17 mouse cellular contexts compared by ENCODE assay signal in genomic region chr5:92144954-92145708, GRCm38 (mm10). TPM values are rescaled to one million over a fixed set of nuclear protein-coding genes. Genes with fewer than 3 reads are reported as not detected.
A peak's percentile ranks its signal among the peaks of the same experiment; 100 is the strongest.
DNase-seq lines count a peak whose midpoint lies in the region; ATAC-seq lines count a peak whose summit lies in the region.
"Had no signal": no experiment of that assay in that cellular context is flagged by ENCODE, and none has a peak within 500 bp of the region (broad histone marks: within the 10 kb centered on the region; RNA-seq: fewer than 3 reads in every experiment).

No protein-coding gene starts in this region.

- ATAC-seq in frontal cortex, adult (ENCODE audit: low TSS enrichment): peak; percentile 35; the same call in 1 of the 2 replicates
- ATAC-seq in intestine, embryonic 14.5 days (replicated peaks; ENCODE audit: low FRiP score, low TSS enrichment, low read depth): no peak
- no peak for ATAC-seq in midbrain, embryonic 13.5 days
- ATAC-seq: hindbrain, embryonic 16.5 days had no signal

- H3K36me3 ChIP-seq in intestine, embryonic 14.5 days (ENCODE audit: control insufficient read depth, insufficient read depth, low read length): no peaks in the 10 kb centered on the region
- H3K36me3 ChIP-seq in megakaryocyte, embryonic 14.5 days (replicated peaks; ENCODE audit: low read length): peaks cover 41% of the 10 kb centered on the region
- no peaks in the 10 kb centered on the region for H3K36me3 ChIP-seq in midbrain, embryonic 13.5 days
- H3K36me3 ChIP-seq: kidney, embryonic 15.5 days had no signal

- no peaks in the 10 kb centered on the region for H3K9me3 ChIP-seq in intestine, embryonic 14.5 days (ENCODE audit: control insufficient read depth, low read length)
- H3K9me3 ChIP-seq in megakaryocyte, embryonic 14.5 days: peaks cover 3% of the 10 kb centered on the region; the same call in 1 of the 2 replicates
- no peaks in the 10 kb centered on the region for H3K9me3 ChIP-seq in midbrain, embryonic 13.5 days
- H3K9me3 ChIP-seq: forebrain, embryonic 12.5 days; G1E; kidney, embryonic 15.5 days had no signal

- 84% methylated on average over 7 of the region's 7 CpGs for WGBS in intestine, embryonic 14.5 days
- 89% methylated on average over 7 of the region's 7 CpGs for WGBS in midbrain, embryonic 13.5 days

- H3K4me2 ChIP-seq in intestine, embryonic 14.5 days (ENCODE audit: low read length): no peak overlapping the region
- H3K4me2 ChIP-seq in midbrain, embryonic 13.5 days (replicated peaks): no peak overlapping the region
- H3K4me2 ChIP-seq: forebrain, embryonic 12.5 days; kidney, embryonic 15.5 days; midbrain, embryonic 11.5 days had no signal

- no peak overlapping the region for H3K9ac ChIP-seq in intestine, embryonic 14.5 days (ENCODE audit: low read length)
- H3K9ac ChIP-seq in midbrain, embryonic 13.5 days (replicated peaks): no peak overlapping the region
- H3K9ac ChIP-seq: forebrain, embryonic 12.5 days; kidney, embryonic 15.5 days had no signal

- no peaks in the 10 kb centered on the region for H3K27me3 ChIP-seq in intestine, embryonic 14.5 days (replicated peaks; ENCODE audit: control insufficient read depth, insufficient read depth, low read length)
- no peaks in the 10 kb centered on the region for H3K27me3 ChIP-seq in megakaryocyte, embryonic 14.5 days (replicated peaks)
- no peaks in the 10 kb centered on the region for H3K27me3 ChIP-seq in midbrain, embryonic 13.5 days
- H3K27me3 ChIP-seq: forebrain, embryonic 12.5 days; kidney, embryonic 15.5 days had no signal

- no peaks in the 10 kb centered on the region for H3K4me1 ChIP-seq in intestine, embryonic 14.5 days (replicated peaks; ENCODE audit: control insufficient read depth, insufficient read depth, low read length)
- peaks cover 75% of the 10 kb centered on the region for H3K4me1 ChIP-seq in megakaryocyte, embryonic 14.5 days
- H3K4me1 ChIP-seq in midbrain, embryonic 13.5 days (replicated peaks): no peaks in the 10 kb centered on the region
- H3K4me1 ChIP-seq: forebrain, embryonic 12.5 days; kidney, embryonic 15.5 days had no signal

- H3K27ac ChIP-seq in intestine, embryonic 14.5 days (ENCODE audit: low read depth): no peak overlapping the region
- H3K27ac ChIP-seq in midbrain, embryonic 13.5 days: no peak overlapping the region
- H3K27ac ChIP-seq: forebrain, embryonic 12.5 days; kidney, embryonic 15.5 days had no signal

- H3K4me3 ChIP-seq in intestine, embryonic 14.5 days (ENCODE audit: low read depth, low read length): no peak overlapping the region
- H3K4me3 ChIP-seq in megakaryocyte, embryonic 14.5 days (replicated peaks): peak overlapping the region; percentile 66
- H3K4me3 ChIP-seq in midbrain, embryonic 13.5 days (replicated peaks): no peak overlapping the region
- H3K4me3 ChIP-seq: forebrain, embryonic 12.5 days; kidney, embryonic 15.5 days had no signal

- no peak for DNase-seq in frontal cortex, postnatal 25 days (ENCODE audit: low spot score in 2 of 2)
- DNase-seq in 416B (ENCODE audit: low read depth): peak; percentile 37
- peak; percentile 44 for DNase-seq in intestine, embryonic 14.5 days (ENCODE audit: low spot score)
- no peak for DNase-seq in ovary, postnatal 10 days (ENCODE audit: low spot score)
- no peak for DNase-seq in kidney, postnatal 10 days
- DNase-seq: cerebellum, adult 18-20 months; heart, postnatal 14 days; lung, adult 2 months; thymus, adult 2 months had no signal

RNA-seq across cellular contexts. Expression of gene Uso1, which starts 7.4 kb away (rescaled TPM):
- polyA plus RNA-seq in intestine, embryonic 14.5 days (2014; fragmentation: Nextera tagmentation; extraction: Ambion mirVana): 30.8 and 31.5 TPM in 2 replicates
- polyA plus RNA-seq in megakaryocyte, embryonic 14.5 days (2012; ENCODE audit: insufficient read depth, low replicate concordance): 24.1 and 49.3 TPM in 2 replicates
- polyA plus RNA-seq in midbrain, embryonic 13.5 days (2015; fragmentation: Nextera tagmentation; extraction: Ambion mirVana): 50.2 and 50.3 TPM in 2 replicates

Comparison
In these comparisons a context has a peak if more than half of its experiments do, and no peak if none do; other contexts are left out.
1. DNase-seq: peak in 416B (single experiment) and intestine, embryonic 14.5 days (single experiment); none in frontal cortex, postnatal 25 days (0 of 2), ovary, postnatal 10 days (single experiment) and kidney, postnatal 10 days (single experiment).